Mouse (Mus musculus): Measurements from ENCODE around the gene Apoa2. TPM values are rescaled to one million over a fixed set of nuclear protein-coding genes. Genes with fewer than 3 reads are reported as not detected.

Apoa2 gene
- polyA plus RNA-seq, 1 experiment from 2014 or later = 5.1 TPM

DNA sequence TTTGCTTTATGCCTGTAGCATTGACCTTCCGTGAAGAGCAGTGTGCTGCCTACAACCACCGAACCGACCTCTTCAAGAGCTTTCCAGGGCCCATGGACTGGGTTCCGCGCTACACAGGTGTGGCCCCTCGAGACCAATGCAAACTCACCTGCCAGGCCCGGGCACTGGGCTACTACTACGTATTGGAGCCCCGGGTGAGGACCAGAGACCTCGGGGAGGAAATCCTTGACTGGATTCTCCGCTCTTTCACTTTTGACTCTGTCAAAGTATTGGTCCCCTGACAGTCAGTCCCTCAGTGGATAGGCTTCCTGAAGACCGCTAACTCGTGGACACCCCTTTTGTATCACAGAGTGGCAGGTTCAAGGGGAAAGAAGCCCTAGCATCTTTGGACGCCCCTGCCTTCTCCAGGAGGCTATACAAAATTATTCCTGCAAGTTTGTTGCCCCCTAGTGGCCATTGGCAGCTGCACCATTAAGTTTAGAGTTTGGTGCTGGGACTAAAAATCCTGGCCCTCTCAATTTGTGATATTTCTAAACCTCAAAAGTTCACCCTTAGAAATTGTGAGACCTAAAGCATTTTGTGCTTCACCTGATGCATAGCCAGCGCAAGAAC is 32.2 kb downstream of the Apoa2 start:
- Histone ChIP-seq H3K36me3 (peaks cover 7% of the 10 kb centered on the region), H3K27ac (no peak overlapping the region), H3K4me2 (replicated peaks) (no peak overlapping the region), H3K9ac (replicated peaks) (no peak overlapping the region), H3K9me3 (no peaks in the 10 kb centered on the region), H3K4me1 (replicated peaks) (peaks cover 7% of the 10 kb centered on the region), H3K27me3 (no peaks in the 10 kb centered on the region), H3K4me3 (replicated peaks) (no peak overlapping the region)
- no peak for ATAC-seq
- 68% methylated on average over 15 of the region's 15 CpGs for WGBS

DNA sequence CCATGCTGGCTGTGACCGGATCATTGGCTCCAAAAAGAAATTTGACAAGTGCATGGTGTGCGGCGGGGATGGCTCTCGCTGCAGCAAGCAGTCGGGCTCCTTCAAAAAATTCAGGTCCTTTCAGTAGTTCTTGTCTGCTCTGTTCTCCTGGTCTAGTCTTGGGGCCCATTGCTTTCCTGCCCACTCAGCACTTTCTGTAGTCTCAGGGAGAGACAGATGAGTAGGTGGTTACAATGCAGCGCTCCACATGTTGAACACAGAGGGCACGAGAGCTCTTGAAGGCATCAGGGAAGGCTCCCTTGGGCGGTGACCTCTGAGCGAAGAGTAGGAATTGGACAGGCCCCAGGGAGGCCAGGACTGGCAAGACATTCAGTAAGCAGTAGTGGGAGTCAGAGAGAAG is 32.9 kb downstream of the Apoa2 start:
- H3K9me3 ChIP-seq = no peaks in the 10 kb centered on the region
- peaks cover 7% of the 10 kb centered on the region for H3K36me3 ChIP-seq
- H3K4me3 ChIP-seq (replicated peaks) = no peak overlapping the region
- peaks cover 8% of the 10 kb centered on the region for H3K4me1 ChIP-seq (replicated peaks)
- no peak overlapping the region for H3K4me2 ChIP-seq (replicated peaks)
- WGBS = 91% methylated on average over 9 of the region's 9 CpGs
- ATAC-seq = no peak
- no peaks in the 10 kb centered on the region for H3K27me3 ChIP-seq
- no peak overlapping the region for H3K9ac ChIP-seq (replicated peaks)
- H3K27ac ChIP-seq = no peak overlapping the region

DNA sequence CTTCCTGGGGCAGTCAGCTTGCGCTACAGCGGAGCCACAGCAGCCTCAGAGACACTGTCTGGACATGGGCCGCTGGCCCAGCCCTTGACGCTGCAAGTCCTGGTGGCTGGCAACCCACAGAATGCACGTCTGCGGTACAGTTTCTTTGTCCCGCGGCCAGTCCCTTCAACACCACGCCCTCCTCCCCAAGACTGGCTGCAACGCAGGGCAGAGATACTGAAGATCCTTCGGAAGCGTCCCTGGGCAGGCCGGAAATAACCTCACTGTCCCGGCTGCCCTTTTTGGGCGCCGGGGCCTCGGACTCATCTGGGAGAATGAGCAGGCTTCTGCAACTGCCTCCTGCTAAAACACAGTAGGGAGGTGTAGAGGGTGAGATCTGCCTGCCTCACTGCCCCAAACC is 34.1 kb downstream of the Apoa2 start:
- WGBS = 83% methylated on average over 17 of the region's 17 CpGs
- no peak overlapping the region for H3K4me2 ChIP-seq (replicated peaks)
- no peaks in the 10 kb centered on the region for H3K27me3 ChIP-seq

GRCm38 (mm10) chr1:171260316-171260715 is 35.5 kb downstream of the Apoa2 start:
- no peak overlapping the region for H3K9ac ChIP-seq (replicated peaks)
- H3K4me3 ChIP-seq (replicated peaks) = no peak overlapping the region
- no peak overlapping the region for H3K4me2 ChIP-seq (replicated peaks)
- H3K9me3 ChIP-seq = no peaks in the 10 kb centered on the region
- peaks cover 12% of the 10 kb centered on the region for H3K4me1 ChIP-seq (replicated peaks)
- no peak for ATAC-seq
- peaks cover 4% of the 10 kb centered on the region; the same call in 1 of the 2 replicates for H3K27me3 ChIP-seq
- 91% methylated on average over 3 of the region's 3 CpGs for WGBS
- H3K27ac ChIP-seq = no peak overlapping the region
- H3K36me3 ChIP-seq = peaks cover 7% of the 10 kb centered on the region

More for the DNA sequence above, 34.1 kb downstream of the Apoa2 start:
- Histone ChIP-seq H3K9ac (replicated peaks) (no peak overlapping the region), H3K27ac (no peak overlapping the region), H3K36me3 (peaks cover 7% of the 10 kb centered on the region), H3K4me1 (replicated peaks) (peaks cover 12% of the 10 kb centered on the region), H3K4me3 (replicated peaks) (no peak overlapping the region), H3K9me3 (no peaks in the 10 kb centered on the region)
- ATAC-seq = no peak

DNA sequence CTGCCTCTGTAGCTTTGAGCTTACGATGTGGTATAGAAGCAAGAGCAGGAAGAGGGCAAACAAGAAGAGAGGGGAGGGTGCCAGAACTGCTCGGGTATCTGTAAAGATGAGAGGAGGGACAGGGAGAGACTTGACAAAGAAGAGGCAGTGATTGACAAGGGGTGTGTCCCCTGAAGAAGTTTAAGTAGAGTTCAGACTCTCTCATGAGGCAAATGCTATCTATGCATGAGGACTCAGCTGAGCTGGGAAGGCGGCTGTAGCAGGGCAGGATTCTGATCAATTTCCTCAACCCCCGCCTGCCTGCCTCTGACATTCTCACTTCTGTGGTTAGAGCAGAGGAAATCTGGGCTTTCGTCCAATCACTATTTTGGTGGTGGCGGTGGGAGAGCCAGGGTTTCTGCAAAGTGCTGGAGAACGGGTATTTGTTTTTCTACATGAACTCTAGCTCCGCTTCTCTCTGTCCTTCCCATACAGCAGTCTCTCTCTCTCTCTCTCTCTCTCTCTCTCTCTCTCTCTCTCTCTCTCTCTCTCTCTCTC is 37.8 kb downstream of the Apoa2 start:
- ATAC-seq = peak; percentile 79
- Histone ChIP-seq H3K36me3 (peaks cover 7% of the 10 kb centered on the region), H3K9me3 (no peaks in the 10 kb centered on the region), H3K27me3 (peaks cover 8% of the 10 kb centered on the region; the same call in 1 of the 2 replicates), H3K4me2 (replicated peaks) (peak overlapping the region; percentile 55), H3K4me1 (replicated peaks) (peaks cover 12% of the 10 kb centered on the region), H3K4me3 (replicated peaks) (peak overlapping the region; percentile 31), H3K9ac (replicated peaks) (peak overlapping the region; percentile 58), H3K27ac (peak overlapping the region; percentile 82)
- WGBS = 8% methylated on average over 8 of the region's 8 CpGs

DNA sequence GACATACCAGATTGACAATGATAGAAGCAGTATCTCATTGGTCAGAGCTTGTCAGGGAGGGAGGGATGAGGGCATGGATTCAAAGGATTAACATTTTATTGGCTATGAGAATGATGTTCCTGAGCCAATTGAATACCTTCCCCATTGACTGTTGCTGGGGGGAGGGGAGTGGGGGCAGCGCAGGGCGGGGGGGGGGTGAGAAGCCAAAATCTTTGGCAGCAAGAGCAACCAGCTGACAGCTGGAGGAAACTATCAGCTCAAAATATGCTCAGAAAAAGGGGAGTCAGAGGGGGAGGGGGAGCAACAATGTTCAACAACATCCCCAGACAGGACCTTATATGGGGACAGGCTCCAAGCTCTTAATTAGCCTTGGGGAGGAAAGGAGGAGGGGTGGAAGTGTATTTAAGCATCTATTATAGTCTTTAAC is 38.3 kb downstream of the Apoa2 start:
- Histone ChIP-seq H3K27me3 (peaks cover 8% of the 10 kb centered on the region; the same call in 1 of the 2 replicates), H3K4me1 (replicated peaks) (peaks cover 12% of the 10 kb centered on the region), H3K4me3 (replicated peaks) (peak overlapping the region; percentile 31; the same call in 1 of the 2 replicates), H3K4me2 (replicated peaks) (peak overlapping the region; percentile 55), H3K27ac (peak overlapping the region; percentile 70), H3K36me3 (peaks cover 7% of the 10 kb centered on the region), H3K9me3 (no peaks in the 10 kb centered on the region), H3K9ac (replicated peaks) (no peak overlapping the region)
- WGBS = 0% methylated on average over 2 of the region's 2 CpGs
- peak; percentile 95 for ATAC-seq

- Histone ChIP-seq H3K4me1 (replicated peaks) (peaks cover 12% of the 10 kb centered on the region), H3K36me3 (peaks cover 4% of the 10 kb centered on the region), H3K4me2 (replicated peaks) (peak overlapping the region; percentile 55; the same call in 1 of the 2 replicates), H3K27ac (peak overlapping the region; percentile 70), H3K9ac (replicated peaks) (no peak overlapping the region), H3K4me3 (replicated peaks) (no peak overlapping the region), H3K27me3 (peaks cover 8% of the 10 kb centered on the region; the same call in 1 of the 2 replicates), H3K9me3 (no peaks in the 10 kb centered on the region)
- ATAC-seq = no peak
- 93% methylated on average over 3 of the region's 3 CpGs for WGBS
These were observed 39.0 kb downstream of the Apoa2 start for GRCm38 (mm10) chr1:171263666-171264461.

DNA sequence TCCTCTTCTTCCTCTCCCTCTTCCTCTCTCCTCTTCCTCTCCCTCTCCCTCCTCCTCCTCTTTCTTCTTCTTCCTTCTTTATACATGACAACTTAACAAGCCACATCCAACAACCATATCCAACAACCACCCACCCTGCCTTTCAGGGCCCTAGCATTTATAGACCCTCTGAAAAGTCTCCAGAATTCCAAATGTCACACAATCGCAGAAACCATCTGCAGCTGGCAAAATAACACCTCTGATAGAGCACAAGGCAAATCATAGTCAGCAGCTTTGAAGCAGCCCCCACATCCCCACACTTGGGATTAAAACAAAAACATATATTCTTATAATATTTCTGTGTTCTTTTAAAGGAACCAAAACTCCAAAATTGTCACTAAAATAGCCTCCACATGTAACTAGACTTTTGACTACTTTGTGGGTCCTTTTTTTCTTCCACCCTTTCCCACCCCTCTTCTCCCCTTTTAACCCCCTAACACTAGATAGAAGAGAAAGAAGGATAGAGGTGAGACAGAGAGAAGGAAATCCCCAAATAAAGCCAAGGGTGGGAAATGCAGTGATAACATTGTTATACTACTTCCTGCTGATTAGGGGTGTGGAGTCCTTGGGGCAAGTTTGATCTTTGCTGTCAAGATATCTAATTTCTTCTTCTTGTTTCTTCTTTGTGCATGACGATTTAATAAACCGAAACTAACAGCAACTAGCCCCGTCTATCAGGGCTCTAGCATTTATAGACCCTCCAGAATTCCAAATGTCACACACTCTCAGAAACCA is 41.3 kb downstream of the Apoa2 start:
- Histone ChIP-seq H3K36me3 (no peaks in the 10 kb centered on the region), H3K9ac (replicated peaks) (no peak overlapping the region), H3K4me2 (replicated peaks) (no peak overlapping the region), H3K27me3 (peaks cover 8% of the 10 kb centered on the region; the same call in 1 of the 2 replicates), H3K9me3 (no peaks in the 10 kb centered on the region), H3K4me1 (replicated peaks) (peaks cover 24% of the 10 kb centered on the region), H3K4me3 (replicated peaks) (no peak overlapping the region), H3K27ac (no peak overlapping the region)
- WGBS = 88% methylated on average over 4 of the region's 4 CpGs
- no peak for ATAC-seq

DNA sequence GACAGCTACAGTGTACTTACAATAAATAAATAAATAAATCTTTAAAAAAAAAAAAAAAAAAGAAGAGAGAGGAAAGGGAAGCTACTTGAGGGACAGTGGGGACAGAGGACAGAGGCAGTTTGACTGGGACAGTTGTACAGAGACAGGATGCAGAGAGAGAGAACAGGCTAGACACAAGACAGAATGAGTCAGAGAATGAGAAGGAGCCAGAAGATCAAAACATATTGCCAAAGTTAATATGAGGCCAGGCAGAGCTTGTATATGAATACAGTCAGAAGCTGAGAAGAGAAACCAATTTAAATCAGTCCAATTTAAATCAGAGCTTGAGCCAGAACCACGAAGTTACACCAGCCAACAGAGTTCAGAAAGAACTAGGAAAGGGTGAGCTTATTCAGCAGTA is 43.5 kb downstream of the Apoa2 start:
- Histone ChIP-seq H3K9me3 (no peaks in the 10 kb centered on the region), H3K9ac (replicated peaks) (no peak overlapping the region), H3K27ac (no peak overlapping the region), H3K36me3 (peaks cover 16% of the 10 kb centered on the region), H3K4me2 (replicated peaks) (no peak overlapping the region), H3K4me1 (replicated peaks) (peaks cover 23% of the 10 kb centered on the region), H3K4me3 (replicated peaks) (no peak overlapping the region), H3K27me3 (peaks cover 8% of the 10 kb centered on the region; the same call in 1 of the 2 replicates)
- WGBS = 66% methylated on average over 1 of the region's 1 CpGs
- ATAC-seq = no peak

GRCm38 (mm10) chr1:171269848-171270572 is 45.2 kb downstream of the Apoa2 start, which contains the start of gene B4galt3:
TSS of gene B4galt3 (plus strand) at chr1:171270328.
- no peaks in the 10 kb centered on the region for H3K9me3 ChIP-seq
- peak within 1 kb of the TSS; percentile 40 for H3K27ac ChIP-seq
- H3K4me3 ChIP-seq (replicated peaks) = peak within 1 kb of the TSS; percentile 62
- peaks cover 20% of the 10 kb centered on the region for H3K4me1 ChIP-seq (replicated peaks)
- peak within 1 kb of the TSS; percentile 96 for H3K4me2 ChIP-seq (replicated peaks)
- WGBS = 4% methylated on average over 36 of the region's 36 CpGs
- peaks cover 7% of the 10 kb centered on the region; the same call in 1 of the 2 replicates for H3K27me3 ChIP-seq
- H3K9ac ChIP-seq (replicated peaks) = peak within 1 kb of the TSS; percentile 89
- ATAC-seq = peak; percentile 96
- peaks cover 33% of the 10 kb centered on the region for H3K36me3 ChIP-seq

GRCm38 (mm10) chr1:171270573-171270900 is 45.7 kb downstream of the Apoa2 start:
- ATAC-seq = peak; percentile 88
- Histone ChIP-seq H3K27ac (no peak overlapping the region), H3K36me3 (peaks cover 38% of the 10 kb centered on the region), H3K9me3 (no peaks in the 10 kb centered on the region), H3K9ac (replicated peaks) (peak overlapping the region; percentile 89), H3K4me1 (replicated peaks) (peaks cover 20% of the 10 kb centered on the region), H3K27me3 (0 out of 2 replicates have a peak, but pooled peaks cover 3% of the 10 kb centered on the region), H3K4me3 (replicated peaks) (peak overlapping the region; percentile 62), H3K4me2 (replicated peaks) (peak overlapping the region; percentile 96)
- under 1% methylated on average over 19 of the region's 19 CpGs for WGBS
